Mouse (Mus musculus) MEL (cell line): Measurements from ENCODE around the gene Mycbp2. TPM values are rescaled to one million over a fixed set of nuclear protein-coding genes. Genes with fewer than 3 reads are reported as not detected.

ENCODE experiments used
- DNase-seq: peaks from one replicate; pipeline ENCODE4 v3.0.0; 2011; ENCODE audit warnings: low read depth, low spot score
- H3K27ac ChIP-seq: 2 replicates; pipeline ENCODE4 v1.5.1; 2012; ENCODE audit warnings: low read depth, mild to moderate bottlenecking, control low read depth, low read length, moderate library complexity; ENCODE audit not compliant: control insufficient read depth
- H3K27me3 ChIP-seq, 2 experiments: fragments of 150-350 bp in 1 of 2; sonication (generic) in 1 of 2; 2 replicates each; pipeline ENCODE4 v1.6.1; 2012; ENCODE audit warnings: low read length in 2 of 2, mild to moderate bottlenecking in 2 of 2, improper control_type of control experiment in 1 of 2, moderate library complexity in 1 of 2; ENCODE audit not compliant: insufficient read depth in 2 of 2, control insufficient read depth in 1 of 2
- H3K36me3 ChIP-seq, 2 experiments: 2 replicates each; pipeline ENCODE4 v1.6.1; 2012 to 2014; ENCODE audit warnings: low read length in 2 of 2, improper control_type of control experiment in 1 of 2, inconsistent platforms in 1 of 2, mild to moderate bottlenecking in 1 of 2; ENCODE audit not compliant: insufficient read depth in 2 of 2, control insufficient read depth in 1 of 2
- H3K4me1 ChIP-seq, 2 experiments: fragments of 150-350 bp in 1 of 2; sonication (generic) in 1 of 2; 2 replicates each; pipeline ENCODE4 v1.6.1; 2012; ENCODE audit warnings: low read length in 2 of 2, improper control_type of control experiment in 1 of 2, mild to moderate bottlenecking in 1 of 2; ENCODE audit not compliant: insufficient read depth in 2 of 2, control insufficient read depth in 1 of 2
- H3K4me3 ChIP-seq, 2 experiments: fragments of 150-350 bp in 1 of 2; sonication (generic) in 1 of 2; 2 replicates each; pipeline ENCODE4 v1.5.1; 2012; ENCODE audit warnings: low read depth in 2 of 2, low read length in 2 of 2, mild to moderate bottlenecking in 2 of 2, moderate library complexity in 2 of 2, control low read depth in 1 of 2, improper control_type of control experiment in 1 of 2; ENCODE audit not compliant: control insufficient read depth in 1 of 2, insufficient read depth in 1 of 2
- H3K79me2 ChIP-seq: 2 replicates; pipeline ENCODE4 v1.6.1; 2012; ENCODE audit warnings: mild to moderate bottlenecking, low read length, moderate library complexity; ENCODE audit not compliant: control insufficient read depth, poor library complexity, insufficient read depth
- H3K9ac ChIP-seq: 2 replicates; pipeline ENCODE4 v1.6.1; 2012; ENCODE audit warnings: low read depth, mild to moderate bottlenecking, control low read depth, low read length, moderate library complexity; ENCODE audit not compliant: control insufficient read depth, poor library complexity, severe bottlenecking
- H3K9me3 ChIP-seq: fragments of 150-350 bp; sonication (generic); replicated peaks from 2 replicates; pipeline ENCODE4 v1.6.1; 2012; ENCODE audit warnings: mild to moderate bottlenecking, low read length, improper control_type of control experiment, moderate library complexity; ENCODE audit not compliant: insufficient read depth
- BHLHE40 ChIP-seq: IDR thresholded peaks from 2 replicates; pipeline ENCODE4 v1.6.1; 2012; ENCODE audit warnings: low read depth, mild to moderate bottlenecking, inconsistent platforms, low read length, improper control_type of control experiment, borderline replicate concordance
- CHD2 ChIP-seq: IDR thresholded peaks from 2 replicates; pipeline ENCODE4 v1.6.1; 2011; ENCODE audit warnings: low read length, improper control_type of control experiment
- ETS1 ChIP-seq: IDR thresholded peaks from 2 replicates; pipeline ENCODE4 v1.6.1; 2012; ENCODE audit warnings: low read depth, mild to moderate bottlenecking, inconsistent platforms, low read length, improper control_type of control experiment, moderate library complexity
- GABPA ChIP-seq: IDR thresholded peaks from 2 replicates; pipeline ENCODE4 v1.6.1; 2012; ENCODE audit warnings: low read depth, mild to moderate bottlenecking, inconsistent platforms, low read length, improper control_type of control experiment, moderate library complexity
- GATA1 ChIP-seq: IDR thresholded peaks from 2 replicates; pipeline ENCODE4 v1.6.1; 2011; ENCODE audit warnings: low read depth, low read length, improper control_type of control experiment
- JUND ChIP-seq: IDR thresholded peaks from 2 replicates; pipeline ENCODE4 v1.6.1; 2011; ENCODE audit warnings: low read depth, mild to moderate bottlenecking, improper control_type of control experiment, low read length
- MAFK ChIP-seq: IDR thresholded peaks from 2 replicates; pipeline ENCODE4 v1.6.1; 2011; ENCODE audit warnings: low read depth, mild to moderate bottlenecking, low read length, improper control_type of control experiment, borderline replicate concordance
- MAZ ChIP-seq: IDR thresholded peaks from 2 replicates; pipeline ENCODE4 v1.6.1; 2012; ENCODE audit warnings: low read depth, mild to moderate bottlenecking, inconsistent platforms, low read length, improper control_type of control experiment
- MEF2A ChIP-seq: IDR thresholded peaks from 2 replicates; pipeline ENCODE4 v1.6.1; 2014; ENCODE audit warnings: low read depth, mild to moderate bottlenecking, inconsistent platforms, low read length, improper control_type of control experiment; ENCODE audit not compliant: poor library complexity, insufficient replicate concordance, severe bottlenecking; ENCODE audit errors: extremely low read depth
- MXI1 ChIP-seq: IDR thresholded peaks from 2 replicates; pipeline ENCODE4 v1.6.1; 2011; ENCODE audit warnings: mild to moderate bottlenecking, low read depth, low read length, improper control_type of control experiment
- NELFE ChIP-seq: IDR thresholded peaks from 2 replicates; pipeline ENCODE4 v1.6.1; 2011; ENCODE audit warnings: low read depth, low read length, improper control_type of control experiment
- NRF1 ChIP-seq: IDR thresholded peaks from 2 replicates; pipeline ENCODE4 v1.6.1; 2014; ENCODE audit warnings: low read depth, mild to moderate bottlenecking, inconsistent platforms, low read length, improper control_type of control experiment, moderate library complexity; ENCODE audit not compliant: poor library complexity, insufficient read depth, severe bottlenecking
- RAD21 ChIP-seq: IDR thresholded peaks from 2 replicates; pipeline ENCODE4 v1.6.1; 2011; ENCODE audit warnings: mild to moderate bottlenecking, low read depth, low read length, improper control_type of control experiment
- SIN3A ChIP-seq: IDR thresholded peaks from 2 replicates; pipeline ENCODE4 v1.6.1; 2012; ENCODE audit warnings: low read length, improper control_type of control experiment, inconsistent platforms
- SMC3 ChIP-seq: IDR thresholded peaks from 2 replicates; pipeline ENCODE4 v1.6.1; 2011; ENCODE audit warnings: low read depth, low read length, improper control_type of control experiment
- TAL1 ChIP-seq: IDR thresholded peaks from 2 replicates; pipeline ENCODE4 v1.6.1; 2012; ENCODE audit warnings: mild to moderate bottlenecking, inconsistent platforms, low read length, moderate library complexity, mixed read lengths
- USF2 ChIP-seq, 2 experiments: IDR thresholded peaks; 2 replicates each; pipeline ENCODE4 v1.6.1; 2011 to 2012; ENCODE audit warnings: improper control_type of control experiment in 2 of 2, low read length in 2 of 2, borderline replicate concordance in 1 of 2, inconsistent platforms in 1 of 2, low read depth in 1 of 2, mild to moderate bottlenecking in 1 of 2; ENCODE audit not compliant: insufficient read depth in 1 of 2
- ZMIZ1 ChIP-seq: IDR thresholded peaks from 2 replicates; pipeline ENCODE4 v1.6.1; 2012; ENCODE audit warnings: low read depth, mild to moderate bottlenecking, inconsistent platforms, low read length, improper control_type of control experiment, moderate library complexity
- polyA plus RNA-seq, 2 experiments: library from polyadenylated mRNA; stranded (reverse) in 1 of 2; unstranded in 1 of 2; fragments of >175 nt in 1 of 2; fragments of >200 nt in 1 of 2; gene quantifications; 2 replicates each; pipeline versions ENCODE4 v1.2.1 to v1.2.4; 2012; ENCODE audit warnings: low replicate concordance in 2 of 2, low read depth in 1 of 2; ENCODE audit not compliant: insufficient read length in 2 of 2, insufficient read depth in 1 of 2, missing spikeins in 1 of 2
- total RNA-seq: library from RNA; depleted of rRNA; stranded (reverse); fragments of 300-350 nt; gene quantifications from 2 replicates; pipeline ENCODE4 v1.2.3, GENCODE M21; 2012

The Mycbp2 gene
- total and polyA plus RNA-seq, 3 experiments = 9.1 to 28.0 (median 23.4) TPM

DNA sequence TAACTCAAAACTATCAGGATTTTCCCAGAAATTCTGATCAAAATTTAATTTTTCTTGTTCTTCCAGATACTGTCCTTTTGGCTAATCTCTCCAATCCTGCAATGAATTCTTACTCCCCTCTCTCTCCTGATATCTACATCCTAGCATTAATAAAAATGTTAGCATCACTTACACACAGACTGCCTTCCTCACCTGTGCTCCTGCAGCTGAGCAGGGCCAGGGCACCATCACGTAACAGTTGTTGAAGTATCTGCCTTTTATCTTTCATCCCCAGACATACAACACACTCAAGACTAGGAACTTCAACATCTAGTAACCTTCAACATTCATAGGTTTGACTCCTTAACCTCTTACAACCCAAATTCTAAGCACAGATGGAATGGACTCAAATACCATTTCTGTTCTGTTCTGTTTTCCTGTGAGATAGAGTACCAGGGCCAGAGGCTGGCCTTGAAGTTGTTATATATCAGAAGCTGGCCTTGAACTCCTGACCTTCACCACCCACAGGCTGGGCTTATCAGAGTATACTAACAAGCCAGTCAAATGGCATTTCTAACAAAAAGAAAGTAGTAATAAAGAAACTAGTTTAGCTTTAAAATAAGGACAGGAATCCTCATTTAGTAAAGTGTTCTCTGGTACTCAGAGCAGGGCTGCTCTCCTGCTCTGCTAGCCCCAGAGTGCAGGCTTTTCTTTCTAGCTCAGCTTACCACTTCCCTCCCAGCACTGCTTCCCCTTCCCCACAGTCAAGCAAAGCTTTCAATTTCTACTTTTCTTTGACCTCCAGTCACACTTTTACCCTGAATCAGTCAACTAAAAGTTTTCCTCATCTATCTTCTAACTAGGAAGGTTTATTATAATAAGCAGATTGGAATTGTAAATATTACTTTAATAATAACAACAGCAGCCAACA lies 5.0 kb downstream of the Mycbp2 start:
- Histone ChIP-seq H3K9ac (no peak overlapping the region), H3K9me3 (no peaks in the 10 kb centered on the region), H3K79me2 (peaks cover 30% of the 10 kb centered on the region), H3K4me3 (no peak overlapping the region), H3K27ac (no peak overlapping the region), H3K27me3 (no peaks in the 10 kb centered on the region), H3K36me3 (peaks cover 0 to 24% of the 10 kb centered on the region in 2 experiments; a peak in 2 of 4 replicates), H3K4me1 (peaks cover 7 to 14% of the 10 kb centered on the region in 2 experiments)
- DNase-seq = peak; percentile 32
- no peak for TF ChIP-seq CHD2
- no peak for TF ChIP-seq MXI1

DNA sequence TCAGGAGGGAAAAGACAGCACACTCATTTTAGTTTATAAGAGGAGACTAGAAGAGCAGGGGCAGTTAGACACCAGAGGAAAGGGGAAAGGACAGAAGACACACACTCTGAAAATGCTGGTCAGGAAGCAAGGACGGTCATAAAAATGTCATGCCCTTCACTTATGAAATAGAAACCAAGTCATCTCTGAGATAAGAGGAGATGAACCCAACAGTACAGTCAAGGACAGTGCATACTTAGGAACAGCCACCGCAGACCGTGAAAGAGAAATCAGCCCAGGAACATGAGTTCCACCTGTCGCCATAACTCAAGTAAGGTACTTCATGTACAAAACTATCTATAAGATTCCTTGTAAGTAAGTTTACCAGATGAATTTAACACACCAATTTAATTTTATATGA lies 33.7 kb downstream of the Mycbp2 start:
- TF ChIP-seq MAFK (no peak), ETS1 (no peak), SMC3 (no peak), NRF1 (no peak), BHLHE40 (no peak), SIN3A (no peak), RAD21 (no peak)
- Histone ChIP-seq H3K27me3 (no peaks in the 10 kb centered on the region), H3K9me3 (no peaks in the 10 kb centered on the region), H3K79me2 (no peaks in the 10 kb centered on the region), H3K4me1 (no peaks in the 10 kb centered on the region), H3K9ac (no peak overlapping the region), H3K4me3 (no peak overlapping the region), H3K27ac (no peak overlapping the region), H3K36me3 (peaks cover 0 to 11% of the 10 kb centered on the region in 2 experiments; a peak in 2 of 4 replicates)
- no peak for DNase-seq

DNA sequence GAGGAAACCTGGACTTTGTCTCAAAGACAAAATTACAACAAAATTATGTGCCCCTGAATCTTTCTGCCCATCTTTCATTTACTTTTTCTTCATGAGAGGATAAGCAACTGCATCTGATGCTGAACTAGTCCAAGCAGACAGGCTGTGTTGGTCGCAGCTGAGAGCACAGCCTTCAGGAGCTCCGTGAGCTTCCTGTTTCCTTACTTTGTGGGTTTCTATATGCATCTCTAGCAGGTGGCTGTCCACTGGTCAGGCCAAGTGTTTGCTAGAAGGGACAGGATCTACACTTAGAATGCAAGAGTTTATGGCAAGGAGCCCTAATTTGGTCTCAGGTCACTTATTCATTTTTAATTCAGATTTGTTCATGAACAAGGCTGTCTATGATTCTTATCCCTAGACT lies 50.4 kb downstream of the Mycbp2 start:
- H3K27me3 ChIP-seq = no peaks in the 10 kb centered on the region

More for the DNA sequence above, 50.4 kb downstream of the Mycbp2 start:
- no peaks in the 10 kb centered on the region for H3K79me2 ChIP-seq
- H3K9me3 ChIP-seq = no peaks in the 10 kb centered on the region
- peaks cover 8 to 14% of the 10 kb centered on the region in 2 experiments for H3K36me3 ChIP-seq
- H3K27ac ChIP-seq = no peak overlapping the region
- H3K4me1 ChIP-seq = peaks cover 0 to 3% of the 10 kb centered on the region in 2 experiments; a peak in 2 of 4 replicates
- no peak for DNase-seq
- H3K9ac ChIP-seq = no peak overlapping the region
- no peak for TF ChIP-seq GABPA
- TF ChIP-seq MEF2A = no peak
- no peak for TF ChIP-seq NELFE
- no peak for TF ChIP-seq CHD2
- TF ChIP-seq GATA1 = no peak
- no peak for TF ChIP-seq MAZ
- TF ChIP-seq TAL1 = no peak
- no peak for TF ChIP-seq NRF1
- TF ChIP-seq ZMIZ1 = no peak
- TF ChIP-seq USF2 (IDR thresholded peaks at IDR 0.05; ENCODE audit: borderline replicate concordance in 1 of 2, insufficient read depth in 1 of 2, low read depth in 1 of 2, low read length in 2 of 2) = no peak
- TF ChIP-seq SIN3A = no peak
- TF ChIP-seq JUND = no peak
- H3K4me3 ChIP-seq = no peak overlapping the region
